Mouse (Mus musculus): ENCODE measurements around the gene Izumo4.

The Izumo4 gene

DNA sequence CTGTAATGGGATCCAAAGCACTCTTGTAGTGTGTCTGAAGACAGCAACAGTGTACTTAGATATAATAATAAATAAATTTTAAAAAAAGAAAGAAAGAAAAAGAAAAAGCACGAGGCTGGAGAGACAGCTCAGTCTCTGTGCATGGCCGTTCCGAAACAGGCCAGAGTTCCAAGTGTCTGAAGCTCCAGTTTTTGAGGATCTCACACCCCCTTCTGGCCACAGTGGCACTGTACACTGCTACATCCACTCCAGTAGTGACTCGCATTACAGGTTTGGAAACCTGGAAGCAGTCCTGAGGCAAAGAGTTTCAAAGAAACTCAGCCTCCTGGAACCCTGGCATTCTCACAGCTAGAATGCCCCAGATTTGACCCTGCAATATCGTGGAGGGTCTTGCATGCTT lies 14.1 kb upstream of the Izumo4 start:
- peak; percentile 52 to 68 for DNase-seq (ENCODE audit: low spot score in 2 of 2)

DNA sequence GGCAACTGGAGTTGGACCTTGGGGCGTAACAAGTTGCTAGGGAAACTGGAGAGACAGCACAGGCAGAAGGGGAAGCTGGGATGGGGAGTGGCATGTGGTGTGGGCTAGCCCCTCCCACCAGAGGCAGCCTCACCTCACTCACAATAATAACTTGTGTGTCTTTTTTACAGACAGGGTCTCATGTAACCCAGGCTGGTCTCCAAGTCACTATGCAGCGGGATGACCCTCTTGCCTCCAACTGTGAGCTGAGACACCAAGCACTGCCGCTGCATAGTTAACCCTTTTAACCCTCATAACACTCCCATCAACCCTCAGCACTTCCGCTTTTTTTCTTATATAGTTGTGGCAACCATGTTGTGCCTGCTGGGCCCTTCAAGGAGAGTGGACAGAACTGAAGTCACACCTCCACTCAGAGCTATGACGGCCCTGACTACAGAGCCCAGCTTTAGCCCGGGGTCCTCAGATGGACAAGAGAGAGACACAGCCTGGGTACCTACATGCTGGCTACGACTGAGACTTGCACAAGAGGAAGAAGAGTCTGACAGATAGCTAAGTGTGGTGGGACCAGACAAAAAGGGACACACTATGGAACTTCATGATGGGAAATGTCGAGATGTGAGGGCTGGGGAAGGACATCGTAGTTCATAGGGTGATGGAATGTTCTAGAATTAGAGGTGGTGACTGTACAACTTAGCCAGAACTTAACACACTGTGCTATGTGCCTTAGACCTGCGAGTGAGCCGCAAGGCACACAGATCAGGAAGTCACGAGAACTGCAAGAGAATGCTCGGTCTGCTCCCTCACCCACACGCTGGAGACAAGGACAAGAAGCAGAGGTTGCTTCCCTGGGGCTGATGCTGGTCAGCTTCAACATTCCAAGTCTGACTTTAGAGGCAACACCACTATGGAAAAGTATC lies 9.5 kb upstream of the Izumo4 start:
- DNase-seq (ENCODE audit: low spot score in 2 of 2) = peak in 1 of 2 experiments; percentile 46

DNA sequence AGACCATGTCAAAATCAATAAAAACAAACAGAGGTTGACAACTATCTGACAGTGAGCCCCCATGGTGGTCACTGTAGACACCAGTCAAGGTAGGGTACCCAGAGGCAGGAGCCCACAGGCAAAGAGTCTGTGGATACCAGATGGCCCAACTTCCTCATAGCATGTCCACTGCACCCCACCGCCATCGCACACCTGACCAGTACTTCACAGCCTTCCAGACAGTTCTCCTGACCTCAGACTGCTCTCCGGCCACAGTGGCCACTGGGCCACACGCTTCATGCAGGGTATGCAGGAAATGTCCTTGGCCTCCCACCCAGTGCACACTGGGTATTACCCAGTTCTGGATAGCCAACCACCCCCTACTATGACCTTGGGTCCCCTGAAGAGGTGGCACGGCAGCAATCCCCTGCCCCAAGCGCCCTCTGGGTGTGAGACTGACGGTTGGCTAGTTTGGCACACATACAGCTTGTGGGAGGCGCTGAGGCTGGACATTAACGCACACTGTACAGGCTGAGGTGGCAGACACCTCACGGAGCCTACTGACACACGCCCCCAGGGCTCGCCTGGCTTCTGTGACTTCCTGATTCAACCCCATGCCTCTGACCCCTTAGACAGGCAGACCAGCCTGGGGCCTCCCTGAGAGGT lies 8.5 kb upstream of the Izumo4 start:
- no peak for DNase-seq (ENCODE audit: low spot score in 2 of 2)

DNA sequence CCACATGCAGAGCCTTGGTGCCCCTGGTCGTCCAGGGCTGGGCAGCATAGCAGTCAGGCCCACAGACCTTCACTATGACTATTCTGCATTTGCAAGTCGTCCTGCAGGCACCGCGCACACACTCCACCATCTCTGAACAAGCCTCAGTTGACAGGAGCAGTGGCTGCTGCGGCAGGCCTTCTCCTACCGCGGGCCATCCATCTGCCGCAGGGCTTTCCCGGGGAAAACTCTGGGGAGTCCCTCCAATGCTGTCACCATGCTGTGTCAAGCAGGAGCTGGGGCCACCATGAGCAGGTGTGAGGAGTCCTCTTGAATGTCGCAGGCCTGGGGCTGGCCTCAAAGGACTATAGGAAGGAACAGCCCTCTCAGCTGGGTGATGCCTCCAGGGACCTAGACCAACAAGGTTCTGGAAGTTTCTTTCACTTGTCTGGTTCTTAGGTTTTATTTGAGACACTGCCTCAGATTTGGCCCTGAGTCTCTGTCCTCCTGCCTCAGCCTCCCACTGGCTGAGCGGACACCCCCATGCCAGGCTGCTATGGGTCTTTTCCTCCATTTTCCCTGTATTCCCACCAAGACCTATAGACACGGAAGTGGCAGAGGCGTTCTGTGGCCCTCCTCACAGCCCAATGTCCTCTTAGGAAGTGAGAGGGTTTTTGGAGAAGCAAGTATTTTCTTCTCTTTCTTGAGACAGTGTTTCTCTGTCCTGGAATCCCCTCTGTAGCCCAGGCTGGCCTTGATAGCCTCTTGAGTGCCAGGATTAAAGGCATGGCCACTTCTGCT lies 7.6 kb upstream of the Izumo4 start:
- DNase-seq (ENCODE audit: low spot score in 2 of 2) = no peak

DNA sequence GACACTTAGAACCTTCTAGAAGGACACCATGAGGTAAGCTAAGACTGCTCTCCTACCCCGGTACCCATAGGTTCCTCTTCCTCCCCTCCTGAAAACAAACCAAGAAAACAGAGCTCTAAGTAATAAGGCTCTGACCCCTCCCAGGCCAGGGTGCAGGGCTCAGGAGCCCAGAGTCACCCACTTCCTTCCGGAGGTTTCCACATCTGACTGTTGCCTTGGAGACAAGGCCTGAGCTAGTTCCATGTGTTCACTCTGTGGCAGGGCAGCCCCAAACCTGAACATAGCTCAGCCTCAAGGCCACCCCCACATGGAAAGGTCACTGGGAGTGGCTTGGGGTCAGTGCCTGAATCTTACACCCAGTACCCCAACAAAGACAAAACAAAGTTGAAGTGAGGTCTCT lies 6.8 kb upstream of the Izumo4 start:
- DNase-seq (ENCODE audit: low spot score in 2 of 2) = peak; percentile 78 to 82

DNA sequence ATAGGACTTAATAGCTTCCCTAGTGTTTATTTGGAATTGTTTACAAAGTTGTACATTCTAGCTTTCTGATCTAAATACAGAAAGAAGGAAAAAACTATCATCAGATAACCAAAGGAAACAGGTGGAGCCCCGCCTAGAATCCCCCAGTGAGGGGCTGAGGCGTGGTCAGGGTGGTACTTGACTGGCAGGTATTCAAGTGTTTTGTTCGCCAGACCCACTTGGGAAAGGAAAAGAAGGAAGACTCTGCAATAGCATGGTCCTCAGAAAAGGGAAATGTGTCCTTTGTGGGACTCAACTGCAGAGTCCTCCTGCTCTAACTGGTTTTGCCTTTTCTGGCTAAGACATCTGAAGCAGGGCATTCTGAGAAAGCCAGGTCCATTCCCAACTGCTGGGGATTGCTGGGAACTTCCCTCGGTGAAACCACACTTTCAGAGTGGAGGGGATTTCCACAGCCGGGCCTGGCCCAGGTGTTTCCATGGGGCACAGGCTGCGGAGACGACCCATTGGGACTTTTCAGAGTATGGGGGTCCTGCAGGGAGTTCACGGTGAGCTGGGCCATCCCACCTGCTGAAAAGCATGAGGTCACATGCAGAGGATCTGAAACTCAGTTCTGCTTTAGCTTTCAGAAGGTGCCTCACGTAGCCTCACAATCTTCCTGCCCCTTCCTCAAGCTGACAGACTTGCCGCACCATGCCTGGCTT lies 6.0 kb upstream of the Izumo4 start:
- DNase-seq (ENCODE audit: low spot score in 2 of 2) = peak; percentile 39 to 48

DNA sequence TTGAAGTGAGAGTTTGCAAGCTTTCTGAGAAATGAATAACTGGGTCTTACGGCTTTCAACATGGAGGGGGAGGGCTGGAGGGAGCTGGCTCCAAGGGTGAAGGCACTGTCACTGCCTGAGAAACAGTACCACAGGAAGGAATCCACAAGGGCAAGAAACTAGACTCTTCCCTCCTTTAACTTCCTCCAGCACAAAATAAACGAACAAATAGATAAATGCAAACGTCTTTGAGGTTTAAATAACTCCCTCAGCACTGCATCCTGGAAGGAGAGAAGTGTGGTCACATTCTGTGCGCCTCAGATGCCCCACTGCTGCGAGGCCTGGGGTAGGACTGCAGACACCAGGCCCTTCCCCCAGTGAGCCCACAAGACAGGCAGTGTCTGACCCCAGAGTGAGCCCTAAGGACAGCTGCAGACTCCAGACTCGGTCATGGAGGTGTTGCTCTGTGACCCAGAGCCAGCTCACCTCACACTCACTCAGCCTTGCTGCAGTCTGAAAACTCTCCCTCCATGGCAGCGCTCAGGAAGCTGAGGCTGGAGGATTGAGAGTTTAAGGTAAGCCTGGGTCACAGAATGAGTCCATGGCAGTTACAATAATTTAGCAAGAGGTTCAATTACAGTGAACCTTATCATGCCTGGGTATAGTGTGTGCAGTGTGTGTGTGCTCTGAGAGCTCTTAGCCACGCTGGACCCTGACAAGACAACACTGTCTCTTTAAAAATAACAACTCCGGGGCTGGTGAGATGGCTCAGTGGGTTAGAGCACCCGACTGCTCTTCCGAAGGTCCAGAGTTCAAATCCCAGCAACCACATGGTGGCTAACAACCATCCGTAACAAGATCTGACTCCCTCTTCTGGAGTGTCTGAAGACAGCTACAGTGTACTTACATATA lies 5.2 kb upstream of the Izumo4 start:
- DNase-seq (ENCODE audit: low spot score in 2 of 2) = no peak

DNA sequence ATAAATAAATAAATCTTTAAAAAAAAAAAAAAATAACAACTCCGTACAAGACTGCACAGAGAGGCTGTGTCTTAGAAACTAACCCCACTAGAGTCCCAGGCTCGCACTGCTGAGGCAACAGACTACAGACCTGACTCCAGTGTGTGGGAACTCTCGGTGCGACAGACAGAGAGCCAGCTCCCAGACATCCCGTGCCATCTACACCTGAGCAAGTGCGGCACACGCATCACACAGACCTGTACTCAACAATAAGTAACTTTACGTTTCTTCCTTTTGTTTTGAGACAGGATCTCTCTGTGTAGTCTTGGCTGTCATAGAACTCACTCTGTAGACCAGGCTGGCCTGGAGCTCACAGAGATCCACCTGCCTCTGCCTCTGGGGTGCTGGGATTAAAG lies 4.6 kb upstream of the Izumo4 start:
- DNase-seq (ENCODE audit: low spot score in 2 of 2) = no peak

DNA sequence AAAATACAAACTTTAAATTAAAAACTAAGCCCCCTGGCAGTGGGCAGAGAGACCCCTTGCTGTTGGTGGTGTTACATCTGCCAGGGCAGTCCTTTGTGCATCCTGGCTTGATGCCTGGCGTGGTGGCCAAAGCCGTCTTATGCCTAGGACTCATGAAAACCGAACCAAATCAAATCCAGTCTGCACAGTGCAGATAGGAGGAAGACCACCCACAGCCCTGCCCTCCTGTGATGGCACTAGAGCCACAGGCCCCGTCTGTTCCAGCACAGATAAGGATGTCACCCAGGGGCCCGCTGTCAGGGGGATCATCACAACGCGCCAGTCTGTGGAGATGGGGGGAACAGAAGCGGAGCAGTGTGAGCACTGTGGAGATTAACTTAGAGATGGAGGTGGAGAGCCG lies 4.2 kb upstream of the Izumo4 start:
- DNase-seq (ENCODE audit: low spot score in 2 of 2) = no peak

DNA sequence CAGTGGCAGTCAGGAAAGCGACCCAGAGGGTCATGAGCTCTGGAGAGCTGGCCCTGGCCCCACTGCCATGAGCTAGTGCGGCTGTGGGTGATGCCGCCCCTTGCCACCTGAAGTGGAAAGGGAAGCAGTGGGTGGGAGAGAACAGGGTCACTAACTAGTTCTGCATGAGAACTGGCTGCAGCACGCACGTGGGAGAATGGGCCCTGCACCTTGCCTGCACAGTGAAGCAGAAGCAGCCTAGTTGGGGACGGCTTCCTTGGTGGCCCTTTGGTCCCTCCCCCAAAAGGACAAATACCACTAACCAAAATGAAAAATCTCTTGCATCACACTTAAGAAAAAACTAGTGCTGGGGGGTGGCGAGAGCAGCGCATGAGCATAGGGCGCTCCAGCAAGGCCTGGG lies 3.4 kb upstream of the Izumo4 start:
- no peak for DNase-seq (ENCODE audit: low spot score in 2 of 2)

DNA sequence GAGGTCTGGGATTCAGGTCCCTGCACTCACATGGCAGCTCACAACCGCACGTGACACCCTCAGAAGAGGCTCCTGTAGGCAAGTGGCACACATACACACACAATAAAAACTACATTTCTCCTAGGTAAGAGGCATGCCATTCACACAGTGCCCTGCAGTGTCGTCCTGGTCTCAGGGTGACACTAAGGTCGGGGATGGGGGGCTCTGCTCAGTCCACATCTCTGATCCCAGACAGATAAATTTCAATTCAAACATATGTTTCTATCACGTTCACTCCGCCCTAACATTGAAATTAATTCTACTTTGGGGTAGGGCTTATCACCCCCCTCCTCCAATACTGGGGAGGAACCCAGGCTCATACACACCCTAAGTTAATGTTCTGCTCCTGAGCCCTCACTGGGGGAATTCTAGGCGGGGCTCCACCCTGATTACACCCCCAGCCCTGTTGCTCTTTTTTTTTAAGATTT lies 1.9 kb upstream of the Izumo4 start:
- DNase-seq (ENCODE audit: low spot score in 2 of 2) = no peak

DNA sequence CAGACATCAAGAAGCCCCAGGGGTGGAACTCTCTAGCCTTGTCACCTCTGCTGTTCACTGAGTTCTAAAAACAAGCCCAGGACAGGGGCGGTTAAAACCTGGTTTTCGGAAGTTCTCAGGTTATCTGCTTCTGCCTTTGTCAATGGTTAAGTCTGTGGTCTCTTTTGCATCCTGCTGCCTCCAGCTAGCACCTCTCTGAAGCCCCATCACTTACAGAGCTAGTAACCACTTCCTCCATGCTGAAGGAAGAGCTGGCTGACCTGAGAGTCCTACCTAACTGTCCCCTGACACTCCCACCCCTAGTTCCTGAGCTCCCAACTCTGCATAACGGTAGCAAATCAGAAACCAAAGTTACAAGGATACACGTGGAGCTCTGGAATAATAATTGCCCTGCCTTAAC lies 1.3 kb upstream of the Izumo4 start:
- peak; percentile 53 to 59 for DNase-seq (ENCODE audit: low spot score in 2 of 2)

DNA sequence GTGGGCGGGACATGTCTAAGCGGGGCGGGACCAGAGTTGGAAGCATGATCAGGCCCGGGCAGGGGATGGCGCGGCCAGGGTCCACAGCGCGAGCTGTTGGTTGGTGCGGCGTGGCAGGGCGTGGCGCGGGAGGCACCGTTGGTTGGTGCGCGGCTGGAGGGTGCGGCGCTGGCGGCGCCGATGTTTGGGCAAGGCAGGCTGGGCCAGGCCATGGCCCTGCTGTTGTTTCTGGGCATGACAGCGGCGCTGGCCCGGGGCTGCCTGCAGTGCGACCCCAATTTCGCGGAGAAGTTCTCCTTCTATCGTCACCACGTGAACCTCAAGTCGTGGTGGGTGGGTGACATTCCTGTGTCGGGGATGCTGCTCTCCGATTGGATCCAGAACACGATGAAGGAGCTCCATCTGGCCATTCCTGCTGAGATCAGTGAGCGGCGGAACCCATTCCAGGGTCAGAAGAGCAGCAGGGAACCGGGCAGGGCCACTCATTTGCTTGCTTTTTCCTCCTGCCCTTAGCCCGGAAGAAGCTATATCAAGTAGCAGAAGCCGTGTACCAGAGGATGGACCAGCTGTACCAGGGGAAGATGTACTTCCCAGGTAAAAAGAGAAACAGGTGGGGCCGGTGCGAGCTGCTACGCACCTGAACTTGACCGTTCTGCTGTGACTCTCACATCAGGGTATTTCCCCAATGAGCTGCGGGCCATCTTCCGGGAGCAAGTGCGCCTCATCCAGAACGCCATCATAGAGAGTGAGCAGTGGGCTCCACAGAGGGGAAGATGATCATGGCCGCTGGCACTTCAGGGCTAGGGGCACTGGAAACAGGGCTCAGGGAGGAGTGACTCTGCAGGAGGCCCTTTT lies 779 bp downstream of the Izumo4 start:
- DNase-seq (ENCODE audit: low spot score in 2 of 2) = peak; percentile 82 to 88

DNA sequence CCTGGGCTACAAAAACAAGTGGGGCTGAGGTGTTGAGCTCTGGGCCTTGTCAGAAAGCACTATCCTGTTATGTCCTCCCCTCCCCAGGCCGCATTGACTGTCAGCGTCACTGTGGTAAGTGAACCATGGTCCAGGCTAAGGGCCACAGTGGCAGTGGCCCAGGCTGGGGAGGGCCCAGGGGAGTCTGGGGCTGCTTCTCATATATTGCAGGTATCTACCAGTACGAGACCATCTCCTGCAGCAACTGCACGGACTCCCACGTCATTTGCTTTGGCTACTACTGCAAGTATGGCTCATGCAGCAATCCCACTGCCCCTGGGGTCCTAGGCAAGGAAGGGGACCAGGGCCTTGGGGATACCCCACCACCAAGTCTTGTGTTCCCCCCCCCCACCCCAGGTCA lies 1.7 kb downstream of the Izumo4 start:
- DNase-seq (ENCODE audit: low spot score in 2 of 2) = no peak

DNA sequence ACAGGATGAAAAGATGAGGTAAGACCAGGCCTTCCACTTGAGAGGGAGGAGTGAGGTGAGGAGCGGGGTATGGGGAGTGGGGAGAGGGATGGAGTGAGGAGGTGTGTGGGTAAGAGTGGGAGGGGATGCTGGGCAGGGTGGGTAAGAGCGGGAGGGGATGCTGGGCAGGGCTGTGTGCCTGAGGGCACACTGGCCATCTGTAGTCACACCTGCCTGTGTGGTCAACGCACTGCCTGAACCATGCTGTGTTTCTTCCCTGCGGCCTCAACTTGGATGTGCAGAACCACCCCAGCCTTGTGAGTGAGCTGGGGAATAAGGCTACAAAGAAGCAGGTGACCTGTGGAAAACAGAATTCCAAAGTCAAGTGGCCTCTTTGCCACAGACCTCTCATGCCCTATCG lies 2.4 kb downstream of the Izumo4 start:
- DNase-seq (ENCODE audit: low spot score in 2 of 2) = no peak

DNA sequence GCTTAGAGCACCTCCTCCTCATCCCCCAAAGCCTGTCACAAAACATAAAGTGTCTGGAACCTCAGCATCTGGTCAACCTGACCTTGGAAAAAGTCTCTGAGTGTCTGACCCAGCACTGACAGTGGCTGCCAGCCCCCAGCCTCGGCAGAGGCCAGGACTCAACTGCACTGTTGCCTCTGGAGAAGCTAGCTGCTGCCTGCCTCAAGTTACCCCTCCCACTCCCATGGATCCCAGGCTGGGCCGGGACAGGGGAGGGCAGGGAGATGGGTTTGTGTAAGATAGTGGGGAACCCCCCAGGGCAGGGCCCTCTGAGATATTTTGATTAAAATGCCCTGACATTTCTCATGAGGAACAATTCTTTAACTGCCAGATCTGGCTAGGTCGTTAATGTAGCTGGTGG lies 3.0 kb downstream of the Izumo4 start:
- DNase-seq (ENCODE audit: low spot score in 2 of 2) = no peak

DNA sequence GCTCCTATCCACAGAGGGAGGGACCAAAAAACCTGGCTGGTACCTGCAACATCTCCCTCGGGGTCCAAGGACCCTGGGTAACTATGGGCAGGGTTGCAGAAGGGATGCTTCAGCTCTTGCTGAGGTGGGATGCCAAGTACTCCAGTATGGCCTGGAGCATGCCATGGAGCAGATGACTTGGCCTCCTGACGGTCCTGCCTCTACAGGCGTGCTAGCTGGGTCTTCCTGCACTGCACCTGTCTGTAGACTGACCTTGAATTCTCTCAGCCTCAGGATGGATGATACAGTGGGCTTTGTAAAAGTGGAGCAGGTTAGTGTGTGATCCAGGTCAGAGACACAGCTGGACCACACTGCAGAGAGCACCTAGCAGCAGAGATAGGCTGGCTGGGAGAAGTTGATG lies 3.5 kb downstream of the Izumo4 start:
- no peak for DNase-seq (ENCODE audit: low spot score in 2 of 2)

DNA sequence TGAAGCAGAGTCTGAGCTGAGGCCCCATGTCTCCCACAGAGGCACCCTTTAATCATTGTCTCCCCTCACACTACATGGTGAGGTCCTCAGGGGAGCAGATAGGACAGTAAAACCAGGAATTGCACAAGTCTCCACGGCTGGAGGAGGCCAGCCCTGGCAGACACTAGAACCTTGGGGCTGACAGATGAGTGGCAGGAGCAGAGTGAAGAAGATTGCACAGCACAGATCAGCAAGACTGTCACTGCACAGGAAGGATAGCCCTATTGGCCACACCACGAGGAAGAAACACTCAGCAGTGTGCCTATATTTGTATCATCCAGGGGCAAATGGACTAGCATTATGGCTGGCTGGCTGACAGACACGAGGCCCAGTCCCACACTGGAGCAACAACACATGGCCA lies 8.8 kb downstream of the Izumo4 start:
- DNase-seq (ENCODE audit: low spot score in 2 of 2) = no peak

DNA sequence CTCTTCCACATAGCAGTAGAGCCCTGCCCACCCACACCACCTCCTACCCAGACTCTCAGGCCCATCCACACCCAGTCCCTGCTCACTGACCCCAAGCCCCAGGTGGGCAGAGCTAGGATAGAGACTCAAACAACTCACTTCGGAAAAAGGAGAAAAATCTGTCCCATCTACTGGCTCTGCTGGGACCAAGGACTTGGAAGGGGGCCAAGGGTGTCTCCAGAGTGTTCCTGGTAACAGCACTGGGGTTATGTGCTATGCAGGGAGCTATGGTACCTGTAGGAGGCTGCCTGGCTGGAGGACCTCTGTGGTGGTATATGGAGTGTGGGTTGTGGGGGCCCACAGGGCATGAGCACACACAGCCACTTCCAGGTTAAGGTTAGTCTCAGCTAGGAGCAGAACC lies 15.3 kb downstream of the Izumo4 start:
- no peak for DNase-seq (ENCODE audit: low spot score in 2 of 2)

Measured in thymus, postnatal 10 days (tissue).